ENCODE assay signal across 17 mouse cellular contexts in genomic region chr19:37754024-37754423, GRCm38 (mm10). TPM values are rescaled to one million over a fixed set of nuclear protein-coding genes. Genes with fewer than 3 reads are reported as not detected.
"Had no signal": no experiment of that assay in that cellular context is flagged by ENCODE, and none has a peak within 500 bp of the region (broad histone marks: within the 10 kb centered on the region; RNA-seq: fewer than 3 reads in every experiment).

No protein-coding gene starts in this region.

- H3K9me3 ChIP-seq: neural tube, embryonic 15.5 days; stomach, embryonic 15.5 days had no signal

- H3K4me2 ChIP-seq: neural tube, embryonic 15.5 days; stomach, embryonic 15.5 days had no signal

- H3K27ac ChIP-seq: neural tube, embryonic 15.5 days; stomach, embryonic 15.5 days; stomach, postnatal 0 days had no signal

- H3K9ac ChIP-seq: neural tube, embryonic 15.5 days; stomach, embryonic 15.5 days had no signal

- H3K36me3 ChIP-seq: neural tube, embryonic 15.5 days; stomach, embryonic 15.5 days had no signal

- H3K4me3 ChIP-seq: neural tube, embryonic 15.5 days; stomach, embryonic 15.5 days had no signal

- H3K4me1 ChIP-seq: neural tube, embryonic 15.5 days; stomach, embryonic 15.5 days had no signal

- DNase-seq: retina, postnatal 1 day; right cerebral cortex, adult 18-20 months; right cerebral cortex, postnatal 14 days; right cerebral cortex, postnatal 25 days; right cerebral cortex, postnatal 4 days; spleen, adult 18-20 months; thymus, adult 18-20 months; thymus, adult 2 months; thymus, postnatal 14 days; thymus, postnatal 25 days; thymus, postnatal 36 days; thymus, postnatal 4 days had no signal

- H3K27me3 ChIP-seq: neural tube, embryonic 15.5 days; stomach, embryonic 15.5 days had no signal

RNA-seq across cellular contexts. Expression of gene Cyp26a1, which starts 56.4 kb away (rescaled TPM):
- total RNA-seq: neutrophil, adult 5-6 weeks had no signal
- polyA plus RNA-seq: neural tube, embryonic 14.5 days had no signal
